Mouse (Mus musculus): ENCODE measurements around the gene 4931429L15Rik.
A peak's percentile ranks its signal among the peaks of the same experiment; 100 is the strongest.

Gene 4931429L15Rik

DNA sequence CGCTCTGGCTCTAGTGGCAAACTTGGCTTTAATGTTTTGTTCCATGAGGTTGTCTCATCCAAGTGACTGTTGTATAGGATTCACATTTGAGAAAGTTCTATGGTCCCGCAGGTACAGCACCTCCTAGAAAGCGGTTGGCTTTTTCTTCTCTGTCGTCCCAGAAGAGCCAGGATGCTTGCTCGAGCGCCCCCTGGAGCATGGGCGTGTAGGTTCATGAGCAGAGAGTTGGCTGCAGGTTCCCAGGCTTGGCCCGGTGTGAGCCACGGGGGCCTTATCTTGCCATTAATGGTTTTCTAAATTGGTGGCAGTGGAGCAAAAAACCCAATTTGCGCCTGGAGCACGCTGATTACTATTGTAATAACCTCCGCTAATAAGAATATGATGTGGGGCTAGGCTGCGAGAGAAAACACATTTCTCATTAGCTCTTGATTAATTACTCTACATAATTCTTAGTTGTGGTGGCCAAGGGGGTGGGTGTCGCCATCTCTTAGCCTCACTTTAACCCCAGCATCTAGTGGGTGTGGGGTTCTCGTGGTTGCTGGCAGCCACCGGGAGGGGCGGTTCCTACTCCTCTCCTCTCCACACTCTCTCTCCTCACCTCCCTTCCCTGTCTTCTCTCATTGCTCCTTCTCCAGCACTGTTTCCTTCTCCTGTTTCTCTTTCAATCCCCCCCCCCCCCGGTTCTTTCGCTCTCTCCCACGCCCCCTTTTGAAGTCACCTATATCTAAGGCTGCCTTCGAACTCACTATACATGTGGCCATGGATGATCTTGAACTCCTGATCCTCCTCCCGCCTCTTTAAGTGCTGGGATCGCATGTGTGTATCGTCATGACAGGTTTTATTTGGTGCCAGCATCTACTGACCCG is 8.2 kb upstream of the 4931429L15Rik start:
- DNase-seq: peak; percentile 43

DNA sequence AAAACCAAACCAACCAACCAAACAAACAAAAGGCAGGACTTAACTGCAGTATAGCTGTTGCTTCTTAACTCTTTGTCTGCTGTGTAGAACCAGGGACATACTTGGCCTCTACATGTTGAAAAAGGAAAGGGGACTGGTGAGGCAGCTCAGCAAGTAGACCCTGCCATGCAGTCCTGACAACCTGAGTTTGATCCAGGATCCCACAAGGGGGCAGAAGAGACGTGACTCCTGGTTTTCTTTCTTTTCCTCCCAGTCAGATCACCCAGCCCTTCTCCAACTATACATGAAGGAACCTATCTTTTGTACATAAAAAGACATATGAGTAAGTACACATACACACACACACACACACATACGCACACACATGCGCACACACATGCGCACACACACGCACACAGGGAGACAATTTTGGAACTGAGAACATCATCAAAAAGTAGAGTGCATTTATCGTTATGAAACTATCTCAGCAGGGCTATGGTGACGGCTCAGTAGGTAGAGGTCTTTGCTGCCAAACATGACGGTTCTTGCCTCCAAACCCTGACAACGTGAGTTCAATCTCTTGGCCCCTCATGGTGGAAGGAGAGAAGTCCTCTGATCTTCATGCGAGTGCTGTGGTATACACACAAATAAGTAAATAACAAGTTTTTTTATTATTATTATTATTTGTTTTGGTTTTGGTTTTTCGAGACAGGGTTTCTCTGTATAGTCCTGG is 7.1 kb upstream of the 4931429L15Rik start:
- no peak for DNase-seq

DNA sequence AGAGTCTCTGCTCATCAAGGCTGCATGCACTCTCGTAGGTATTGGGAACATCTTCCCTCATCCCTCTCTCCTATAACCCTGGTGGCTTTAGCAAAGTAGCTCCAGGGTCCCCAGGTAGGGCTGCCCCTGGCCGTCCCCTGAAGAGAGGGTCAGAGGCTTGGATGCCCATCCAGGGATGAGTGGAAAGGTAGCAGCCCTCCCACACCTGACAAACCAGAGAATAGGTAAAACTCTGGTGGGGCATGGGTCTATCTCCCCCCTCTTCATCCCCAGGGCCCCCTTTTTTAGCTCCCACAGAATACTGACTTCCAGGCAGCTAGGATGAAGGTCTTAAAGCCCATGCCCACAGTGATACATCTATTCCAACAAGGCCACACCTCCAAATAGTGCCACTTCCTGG is 675 bp upstream of the 4931429L15Rik start:
- no peak for DNase-seq

DNA sequence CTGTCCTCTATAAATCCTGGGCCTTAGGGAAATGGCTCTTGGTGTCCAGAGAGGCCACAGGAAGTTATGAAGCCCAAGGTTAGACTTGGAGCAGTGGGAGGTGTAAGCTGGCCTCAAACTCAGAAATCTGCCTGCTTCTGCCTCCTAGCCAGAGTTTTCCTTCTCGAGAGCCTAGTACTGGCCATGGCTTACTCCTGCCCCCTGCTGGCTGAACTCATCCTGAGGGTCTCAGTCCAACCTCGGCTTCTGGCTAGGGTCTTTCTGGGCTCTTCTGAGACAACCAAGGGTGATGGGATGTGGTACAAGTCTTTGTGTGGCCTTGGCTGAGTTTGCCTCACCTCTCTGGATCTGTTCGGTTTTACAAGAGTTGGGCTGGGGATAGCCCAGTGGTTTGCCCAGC is 1.8 kb downstream of the 4931429L15Rik start:
- no peak for DNase-seq

DNA sequence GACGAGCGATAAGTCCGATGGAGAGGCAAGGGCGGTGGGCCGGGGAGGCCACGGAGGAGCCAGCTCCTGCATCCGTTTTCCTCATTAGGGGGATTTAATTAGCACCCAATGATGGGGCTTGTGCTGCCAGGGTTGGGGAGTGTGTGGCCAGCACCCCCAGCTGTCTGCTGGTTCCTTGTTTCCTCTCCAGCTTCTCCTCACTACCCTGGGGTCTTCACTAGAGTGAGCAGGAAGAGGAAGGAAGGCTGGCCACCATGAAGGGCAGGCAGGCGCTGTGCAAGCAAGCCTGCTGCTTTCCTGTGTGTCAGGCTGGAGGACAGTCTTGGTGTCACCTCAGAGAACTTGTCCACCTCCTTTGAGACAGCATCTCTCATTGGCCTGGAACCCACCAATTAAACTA is 2.9 kb downstream of the 4931429L15Rik start:
- no peak for DNase-seq

DNA sequence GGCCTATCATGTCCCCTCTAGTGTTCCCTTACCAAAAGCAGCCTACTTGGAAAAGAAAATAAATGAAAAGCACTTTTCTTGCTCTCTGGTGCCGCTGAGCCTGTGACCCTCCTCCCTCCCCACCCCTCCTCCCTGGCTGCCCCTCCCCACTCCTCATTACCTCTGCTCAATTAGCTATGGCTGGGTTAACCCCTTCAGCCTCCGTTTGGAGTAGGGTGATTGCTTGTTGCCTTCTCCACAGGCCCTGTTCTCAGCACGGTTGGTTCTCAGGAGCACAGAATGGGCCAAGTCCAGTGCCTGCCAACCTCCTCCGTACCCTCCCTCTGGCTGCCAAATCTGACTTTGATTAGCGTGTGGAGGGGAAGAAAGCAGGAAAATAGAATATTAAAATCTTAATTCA is 3.4 kb downstream of the 4931429L15Rik start:
- DNase-seq: no peak

DNA sequence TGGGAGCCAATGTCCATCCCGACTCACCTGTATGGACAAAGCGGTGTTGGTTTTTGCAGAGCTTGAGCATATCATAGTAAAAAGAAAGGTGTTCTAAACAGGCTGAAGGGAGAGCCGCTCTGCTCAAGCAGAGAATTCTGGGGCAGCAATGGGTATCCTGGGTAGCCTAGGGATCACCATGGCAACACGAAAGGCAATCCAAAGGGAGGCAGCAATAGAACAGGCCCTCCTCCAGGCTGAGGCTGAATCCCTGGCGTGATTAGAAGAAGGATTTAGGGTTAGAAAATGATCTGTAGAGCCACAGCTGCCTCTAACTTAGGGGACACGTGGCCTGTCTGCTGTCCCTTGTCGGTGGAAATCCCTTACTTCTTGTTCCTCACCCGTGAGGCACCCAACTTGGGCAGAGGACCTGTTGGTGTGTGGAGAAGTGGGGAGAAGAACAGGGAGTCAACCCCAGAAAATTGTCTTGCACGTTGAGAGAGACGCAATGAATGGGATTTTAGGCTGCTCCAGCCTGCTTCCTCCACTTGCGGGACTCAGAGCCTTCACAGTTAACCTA is 3.9 kb downstream of the 4931429L15Rik start:
- DNase-seq: no peak

DNA sequence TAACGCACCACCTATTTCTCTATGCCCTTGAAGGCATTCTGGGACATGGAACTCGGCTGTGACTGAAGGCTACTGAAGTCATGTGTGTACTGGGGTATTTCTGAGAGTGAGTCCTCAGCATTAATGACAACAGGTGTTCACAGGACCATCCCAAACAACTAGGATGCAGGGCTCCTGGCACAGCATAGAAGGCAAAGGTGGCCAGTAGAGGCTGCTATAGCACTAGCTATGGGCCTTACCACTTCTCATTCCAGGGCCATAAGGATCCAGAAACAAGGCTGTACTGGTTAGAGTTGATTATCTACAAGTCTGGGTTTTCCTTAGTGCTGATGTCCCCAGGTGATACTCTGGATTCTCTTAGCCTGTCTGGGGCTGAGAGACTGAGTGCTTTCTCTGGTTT is 4.9 kb downstream of the 4931429L15Rik start:
- DNase-seq: no peak

DNA sequence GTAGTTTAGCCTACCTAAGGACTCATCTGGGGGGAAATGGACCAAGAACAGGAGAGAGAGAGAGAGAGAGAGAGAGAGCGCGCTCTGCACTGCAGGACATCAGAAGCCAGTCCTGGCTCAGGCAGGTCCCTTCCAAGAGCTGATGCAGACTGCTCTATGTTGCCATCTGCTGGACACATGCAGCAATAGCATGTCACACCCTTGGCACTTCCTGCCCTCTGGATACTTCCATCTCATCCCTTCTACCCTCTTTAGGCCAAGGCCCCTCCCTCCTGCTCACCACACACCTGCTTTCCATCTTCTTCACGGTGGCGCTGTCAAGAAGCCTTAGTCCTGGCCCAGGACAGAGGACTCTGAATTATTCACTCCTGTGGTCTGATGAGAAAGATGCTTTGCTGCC is 5.3 kb downstream of the 4931429L15Rik start:
- DNase-seq: peak; percentile 65

DNA sequence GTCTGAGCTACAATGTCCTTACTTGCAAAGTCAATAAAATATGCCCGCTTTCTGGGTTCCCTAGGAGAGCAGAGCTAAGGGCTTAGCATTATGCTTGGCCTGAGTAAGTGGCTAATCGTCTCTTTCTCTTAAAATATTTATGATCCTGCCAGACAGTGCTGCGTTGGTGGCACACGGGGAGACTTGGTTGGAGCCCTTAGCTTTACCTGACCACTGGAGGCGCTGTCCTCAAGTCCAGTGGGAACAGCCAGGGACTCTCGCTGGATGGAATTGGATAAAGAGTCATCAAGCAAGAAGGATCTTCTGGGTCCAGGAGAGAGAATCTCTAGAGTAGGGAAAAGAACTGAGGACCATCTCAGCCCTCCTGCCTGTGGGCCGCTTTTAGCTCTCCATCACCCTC is 10.7 kb downstream of the 4931429L15Rik start:
- DNase-seq: no peak

DNA sequence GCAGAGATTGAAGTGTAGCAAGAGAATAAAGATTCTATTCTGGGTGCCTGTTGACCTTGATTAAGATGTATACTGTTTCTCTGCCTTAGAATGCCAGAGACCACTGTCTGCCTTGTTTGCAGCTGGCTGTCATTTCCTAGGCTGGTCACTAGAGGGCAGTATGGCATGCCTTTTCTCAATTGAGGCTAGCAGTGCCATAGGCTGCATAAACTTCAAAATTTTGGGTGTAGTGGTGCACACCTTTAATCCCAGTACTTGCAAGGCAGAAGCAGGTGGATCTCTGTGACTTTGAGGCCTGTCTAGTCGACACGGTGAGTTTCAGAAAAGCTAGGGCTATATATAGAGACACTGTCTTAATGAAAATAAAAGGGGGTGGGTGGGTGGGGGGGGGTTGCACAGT is 17.6 kb downstream of the 4931429L15Rik start:
- peak; percentile 44 for DNase-seq

DNA sequence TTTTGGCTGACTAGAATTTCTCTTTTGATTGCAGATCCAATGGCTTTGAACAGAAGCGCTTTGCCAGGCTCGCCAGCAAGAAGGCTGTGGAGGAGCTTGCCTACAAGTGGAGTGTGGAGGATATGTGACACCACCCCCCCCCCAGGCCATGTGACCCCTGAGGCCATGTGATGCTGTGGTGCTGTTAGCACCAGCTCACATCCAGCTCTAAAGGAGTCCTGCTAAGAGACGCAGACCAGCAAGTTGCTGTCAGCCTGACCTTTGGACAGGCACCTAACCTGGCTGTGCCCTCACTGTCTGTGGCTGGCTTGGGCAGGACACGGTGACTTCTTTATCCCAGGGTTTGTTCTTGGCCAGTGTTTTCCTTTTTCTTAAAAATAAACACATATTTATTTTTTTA is 21.4 kb downstream of the 4931429L15Rik start:
- DNase-seq: no peak

DNA sequence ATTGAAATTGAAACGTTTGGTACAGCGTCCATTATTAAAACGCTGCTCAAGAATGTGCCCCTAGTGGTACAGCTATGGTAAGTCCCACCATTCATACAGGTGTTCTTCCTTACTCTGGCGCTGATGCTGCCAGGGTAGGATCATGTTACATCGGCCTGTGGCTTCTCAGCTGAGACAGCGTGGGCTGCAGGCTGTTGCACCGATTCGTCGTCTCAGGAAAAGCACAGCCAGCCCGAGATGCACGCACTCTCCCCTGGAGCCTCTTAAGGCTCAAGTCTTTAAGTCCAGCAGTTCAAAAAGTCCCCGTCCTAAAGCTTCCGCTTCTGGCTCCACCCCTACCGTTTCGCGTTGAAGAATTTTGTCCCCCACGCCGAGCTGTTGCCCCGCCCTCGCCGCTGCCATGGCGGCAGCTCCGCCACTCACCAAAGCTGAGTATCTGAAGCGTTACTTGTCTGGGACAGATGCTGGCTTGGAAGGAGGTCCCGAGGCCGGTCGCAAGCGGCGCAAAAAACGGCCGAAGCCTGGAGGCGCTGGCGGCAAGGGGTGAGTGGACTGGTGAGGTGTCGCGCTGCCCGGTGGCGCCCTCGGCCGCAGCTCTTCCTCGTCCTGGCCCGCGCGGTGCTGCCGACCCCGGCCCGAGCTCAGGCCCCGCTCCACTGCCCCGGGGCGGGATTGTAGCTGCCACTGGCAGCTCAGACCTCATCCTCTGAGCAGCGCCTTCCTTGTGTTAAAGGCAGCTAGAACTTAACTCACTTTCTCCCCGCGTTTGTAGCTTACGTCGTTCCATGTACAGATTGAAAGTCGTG is 37.0 kb downstream of the 4931429L15Rik start, which contains the start of gene Bud13:
TSS of gene Bud13 (plus strand) at position 378 of the 806 bp plus-strand sequence.
- DNase-seq: peak; percentile 91

DNA sequence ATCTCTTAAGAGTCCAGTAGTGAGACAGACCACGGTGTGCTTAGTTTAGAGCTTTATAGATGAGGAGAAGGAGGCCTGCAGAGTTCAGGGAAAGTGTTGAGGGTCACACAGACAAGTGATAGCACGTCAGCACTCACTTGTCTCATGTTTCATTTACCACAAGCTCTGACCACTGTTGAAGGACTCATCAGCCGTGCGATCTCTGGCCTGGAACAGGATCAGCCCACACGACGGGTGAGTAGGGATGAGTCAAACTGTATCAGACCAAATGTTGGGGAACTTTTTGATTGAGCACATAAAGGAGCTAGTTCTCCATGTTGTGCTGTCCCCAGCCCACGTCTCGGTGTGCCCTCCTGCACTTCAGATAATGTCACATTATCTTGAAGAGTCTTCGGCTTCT is 45.3 kb downstream of the 4931429L15Rik start:
- DNase-seq: no peak

DNA sequence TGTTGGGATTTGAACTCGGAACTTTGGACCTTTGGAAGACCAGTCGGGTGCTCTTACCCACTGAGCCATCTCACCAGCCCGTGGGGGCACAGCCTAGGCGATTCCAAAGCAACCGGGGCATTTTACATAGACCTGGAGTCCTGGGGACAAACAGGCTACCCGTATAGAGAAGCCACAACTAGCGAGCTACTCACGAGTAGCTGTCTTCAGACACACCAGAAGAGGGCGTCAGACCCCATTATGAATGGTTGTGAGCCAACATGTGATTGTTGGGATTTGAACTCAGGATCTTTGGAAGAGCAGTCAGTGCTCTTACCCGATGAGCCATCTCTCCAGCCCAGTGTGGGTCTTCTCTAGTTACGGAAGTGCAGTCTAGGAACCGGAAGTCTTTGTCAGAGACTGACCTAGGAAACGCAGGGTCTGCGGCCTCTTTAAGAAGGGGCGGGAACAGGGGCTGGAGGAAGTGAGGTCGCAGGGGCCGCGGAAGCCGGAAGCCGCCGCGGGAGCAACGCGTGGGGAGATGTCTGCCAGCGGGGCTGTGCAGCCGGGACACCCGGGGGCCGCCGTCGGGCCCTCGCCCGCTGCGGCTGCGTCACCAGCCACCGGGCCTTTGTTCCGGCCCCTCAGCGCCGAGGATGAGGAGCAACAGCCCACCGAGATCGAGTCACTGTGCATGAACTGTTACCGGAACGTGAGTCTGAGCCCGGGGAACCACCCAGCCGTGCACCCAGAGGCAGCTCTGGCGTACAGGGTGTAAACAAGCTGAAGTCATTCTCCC is 46.9 kb downstream of the 4931429L15Rik start, which contains the start of gene Zpr1:
TSS of gene Zpr1 (plus strand) at position 388 of the 778 bp plus-strand sequence.
- peak; percentile 88 for DNase-seq

DNA sequence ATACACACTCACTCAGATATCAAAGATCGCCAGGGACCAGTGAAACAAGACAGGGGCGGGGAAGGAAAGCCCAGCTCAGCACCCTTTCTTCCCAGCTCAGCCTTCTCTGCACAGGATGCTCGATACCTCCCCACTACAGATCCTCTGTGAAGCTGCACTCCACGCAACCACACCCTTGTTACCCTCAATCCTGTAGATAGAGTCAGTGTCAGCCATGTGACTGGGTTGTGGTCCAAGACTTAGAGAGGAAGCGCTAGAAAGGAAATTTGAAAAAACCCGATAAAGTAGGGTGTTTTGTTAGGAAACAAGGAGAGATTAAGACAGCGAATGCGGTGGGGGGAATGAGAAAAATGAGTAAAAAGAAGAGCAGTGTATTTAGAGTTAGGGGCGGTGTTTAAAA is 47.7 kb downstream of the 4931429L15Rik start:
- peak; percentile 23 for DNase-seq

DNA sequence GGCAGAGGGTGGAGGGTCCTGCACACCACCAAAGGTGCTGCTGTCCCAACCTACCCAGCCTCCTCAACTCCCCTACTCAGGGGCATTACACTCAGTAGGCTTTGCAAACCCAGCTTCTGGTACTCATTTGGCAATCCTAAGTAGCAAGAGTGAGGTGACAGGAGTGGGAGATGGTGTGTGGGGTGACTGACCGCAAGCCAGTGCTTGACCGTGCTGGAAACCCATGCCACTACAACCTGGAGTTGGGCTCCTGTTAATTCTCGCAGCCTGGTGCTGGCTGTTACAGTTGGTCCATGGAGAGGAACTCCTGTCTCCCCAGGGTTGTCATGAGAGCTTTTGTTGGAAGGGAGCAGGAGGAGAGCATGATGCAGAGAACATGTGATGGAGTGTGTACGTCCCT is 49.0 kb downstream of the 4931429L15Rik start:
- DNase-seq: no peak

DNA sequence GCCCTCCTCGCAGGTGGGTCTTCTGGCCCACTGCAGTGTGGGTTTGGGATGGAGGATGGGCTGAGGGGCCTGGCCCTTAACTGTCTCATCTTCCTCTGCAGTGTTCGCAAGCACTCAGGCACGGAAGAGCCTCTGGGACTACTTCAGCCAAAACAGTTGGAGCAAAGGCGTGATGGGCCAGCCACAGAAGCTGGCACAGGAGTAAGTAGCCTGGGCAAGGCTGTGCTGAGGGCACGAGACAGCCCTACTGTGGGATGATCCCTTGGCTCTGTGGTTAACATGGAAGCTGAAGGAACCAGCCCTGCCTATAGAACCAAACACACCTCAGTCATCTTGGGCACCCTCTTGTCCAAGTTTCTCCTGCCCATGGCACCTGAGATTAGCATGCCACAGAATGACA is 50.7 kb downstream of the 4931429L15Rik start:
- no peak for DNase-seq

DNA sequence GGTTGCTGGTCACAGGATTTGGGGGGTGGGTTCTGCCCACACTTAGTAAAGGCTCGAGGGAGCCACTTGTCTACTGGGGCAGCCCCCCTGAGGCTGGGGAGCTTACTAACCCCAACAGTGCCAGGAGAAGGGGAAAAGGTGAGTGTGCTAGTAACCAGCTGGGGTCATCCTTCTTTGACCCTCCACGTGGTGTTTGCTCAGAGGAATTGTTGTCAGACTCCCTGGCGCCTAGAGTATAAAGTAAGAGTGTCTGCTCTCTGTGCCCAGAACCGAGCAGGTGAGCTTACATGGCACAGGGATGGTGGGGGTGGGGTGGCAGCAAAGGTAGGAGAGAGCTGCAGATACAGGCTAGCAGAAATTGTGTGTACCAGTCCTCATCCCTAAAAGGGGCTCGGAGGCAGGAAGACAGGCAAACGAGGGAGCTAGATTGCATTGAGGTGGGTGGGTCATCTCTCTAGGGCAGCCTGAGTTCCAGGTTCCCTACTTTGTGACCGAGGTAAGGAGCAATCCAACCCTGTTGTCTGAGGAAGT is 51.4 kb downstream of the 4931429L15Rik start, which contains the start of gene Apoa5:
TSS of gene Apoa5 (plus strand) at position 291 of the 531 bp plus-strand sequence.
- no peak for DNase-seq

DNA sequence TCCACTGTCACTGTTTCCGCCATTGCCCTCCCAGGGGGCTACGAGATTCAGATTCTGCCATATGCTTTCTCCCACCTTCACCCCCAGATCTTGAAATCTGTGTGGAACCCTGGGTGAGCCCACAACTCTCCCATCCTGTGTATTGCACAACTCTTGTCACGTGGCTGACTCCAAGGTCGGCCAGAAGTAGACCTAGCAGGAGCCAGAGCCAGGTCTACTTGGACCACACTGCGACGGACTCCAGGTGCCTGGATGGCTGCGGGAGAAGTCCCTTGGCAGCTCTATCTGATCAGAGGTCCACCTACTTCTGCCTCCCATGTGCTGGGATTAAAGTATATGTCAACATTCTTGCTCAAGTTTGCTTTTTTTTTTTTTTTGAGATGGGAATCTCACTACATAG is 58.7 kb downstream of the 4931429L15Rik start:
- DNase-seq: no peak

DNA sequence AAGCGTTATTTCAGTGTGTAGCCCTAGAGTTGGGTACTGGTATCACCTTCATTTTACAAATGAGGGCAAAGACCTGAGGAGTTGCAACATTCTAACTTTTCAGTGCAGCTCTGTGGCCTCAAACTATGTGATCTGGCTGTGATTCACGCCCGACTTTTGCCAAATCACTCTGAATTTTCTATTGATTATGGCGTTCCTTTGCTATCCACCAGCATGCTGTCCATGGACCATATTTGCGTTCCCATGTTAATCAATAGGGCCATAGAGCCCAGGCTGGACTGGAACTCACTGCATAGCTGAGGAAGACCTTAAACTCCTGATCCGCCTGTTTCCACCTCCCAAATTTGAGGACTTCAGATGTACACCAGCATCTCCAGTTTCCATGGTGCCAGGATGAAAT is 60.7 kb downstream of the 4931429L15Rik start:
- DNase-seq: no peak

DNA sequence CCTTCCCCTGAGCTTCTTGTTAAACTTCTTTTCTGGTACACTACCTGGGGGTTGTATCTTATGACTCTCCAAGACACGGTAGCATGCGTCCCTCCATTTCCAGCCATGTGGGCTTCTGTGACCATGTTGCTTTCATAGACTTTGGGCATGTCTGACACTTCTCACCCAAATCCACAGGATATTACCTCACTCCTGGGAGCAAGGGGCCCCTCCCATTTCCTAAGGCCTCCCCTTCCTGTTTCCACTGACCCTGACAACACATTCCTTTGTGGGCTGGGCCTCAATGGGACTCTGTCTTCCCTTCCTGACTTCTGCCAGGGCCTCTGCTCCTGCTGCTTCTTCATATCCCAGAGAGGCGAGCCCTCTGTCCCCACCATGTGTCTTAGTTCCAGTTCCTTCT is 62.2 kb downstream of the 4931429L15Rik start:
- peak; percentile 16 for DNase-seq
